Comparison of ENCODE assay signal across 13 mouse cellular contexts in the genomic region with DNA sequence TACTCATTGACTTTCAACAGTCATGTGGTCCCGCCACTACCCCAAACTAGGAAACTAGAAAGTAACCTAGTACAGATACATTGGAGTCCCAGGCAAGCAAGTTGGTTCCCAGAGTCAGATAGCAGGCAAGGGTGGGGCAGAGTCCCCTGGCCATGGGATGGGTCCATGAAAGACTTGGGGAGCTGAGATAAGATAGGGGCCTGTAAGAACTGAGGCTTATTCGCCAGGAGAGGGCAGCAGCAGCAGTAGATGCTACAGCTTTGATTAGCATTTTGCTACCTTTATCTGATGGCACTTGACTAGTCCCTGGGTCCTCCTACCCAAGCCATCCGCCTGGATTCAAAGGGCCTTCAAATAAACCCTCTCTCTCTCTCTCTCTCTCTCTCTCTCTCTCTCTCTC. TPM values are rescaled to one million over a fixed set of nuclear protein-coding genes. Genes with fewer than 3 reads are reported as not detected.
DNase-seq lines count a peak whose midpoint lies in the region; ATAC-seq and TF ChIP-seq lines count a peak whose summit lies in the region.
"Had no signal": no experiment of that assay in that cellular context is flagged by ENCODE, and none has a peak within 500 bp of the region (broad histone marks: within the 10 kb centered on the region; RNA-seq: fewer than 3 reads in every experiment).

No protein-coding gene starts in this region.

- DNase-seq in lung, postnatal 0 days (ENCODE audit: low spot score) = no peak
- no peak for DNase-seq in lung, postnatal 4 days
- peak; percentile 28 to 41 for DNase-seq in thymus, postnatal 36 days
- no peak for DNase-seq in kidney, adult 18-20 months
- no peak for DNase-seq in adrenal gland, postnatal 4 days (ENCODE audit: low spot score in 2 of 2)

- ATAC-seq in lung, postnatal 0 days = no peak
- ATAC-seq in liver, embryonic 16.5 days (ENCODE audit: low read depth) = peak; percentile 94
- ATAC-seq: activated CD4-positive, CD25-positive, alpha-beta regulatory T cell, adult 4 months; forebrain, embryonic 13.5 days had no signal

- no peaks in the 10 kb centered on the region for H3K9me3 ChIP-seq in lung, postnatal 0 days (ENCODE audit: low read length)
- no peaks in the 10 kb centered on the region for H3K9me3 ChIP-seq in liver, embryonic 16.5 days (replicated peaks; ENCODE audit: control insufficient read depth, low read length)
- H3K9me3 ChIP-seq: forebrain, embryonic 13.5 days; G1E had no signal

- no peaks in the 10 kb centered on the region for H3K36me3 ChIP-seq in lung, postnatal 0 days (ENCODE audit: insufficient read depth, low read length)
- H3K36me3 ChIP-seq in liver, embryonic 16.5 days (ENCODE audit: control insufficient read depth, insufficient read depth) = no peaks in the 10 kb centered on the region
- H3K36me3 ChIP-seq: G1E; limb, embryonic 12.5 days had no signal

- WGBS in lung, postnatal 0 days = 62% methylated on average over 3 of the region's 3 CpGs
- 32% methylated on average over 3 of the region's 3 CpGs for WGBS in liver, embryonic 16.5 days (ENCODE audit: insufficient replicate concordance)

- TF ChIP-seq EP300 in lung, postnatal 0 days (IDR thresholded peaks at IDR 0.05) = no peak

- peak; percentile 18; the same call in 1 of the 2 replicates for TF ChIP-seq CTCF in lung, postnatal 0 days (IDR thresholded peaks at IDR 0.05)
- no peak for TF ChIP-seq CTCF in bone marrow macrophage, adult 2 months (IDR thresholded peaks at IDR 0.05; ENCODE audit: low read depth, low read length)

- H3K27me3 ChIP-seq in lung, postnatal 0 days (replicated peaks; ENCODE audit: insufficient read depth, low read length) = no peaks in the 10 kb centered on the region
- H3K27me3 ChIP-seq in liver, embryonic 16.5 days (ENCODE audit: control insufficient read depth, insufficient read depth, low read depth, low read length) = no peaks in the 10 kb centered on the region
- H3K27me3 ChIP-seq: forebrain, embryonic 13.5 days; limb, embryonic 12.5 days had no signal

- TF ChIP-seq POLR2A in bone marrow macrophage, adult 2 months (IDR thresholded peaks at IDR 0.05; ENCODE audit: borderline replicate concordance, low read depth, low read length) = no peak

- H3K4me2 ChIP-seq in lung, postnatal 0 days (replicated peaks; ENCODE audit: low read depth, low read length) = no peak overlapping the region
- H3K4me2 ChIP-seq in liver, embryonic 16.5 days (ENCODE audit: low read depth, low read length) = 0 out of 2 replicates have a peak overlapping the region, but pooled peaks have one; percentile 7
- H3K4me2 ChIP-seq: forebrain, embryonic 13.5 days; limb, embryonic 12.5 days had no signal

- H3K27ac ChIP-seq in lung, postnatal 0 days (ENCODE audit: low read length) = no peak overlapping the region
- H3K27ac ChIP-seq in bone marrow macrophage, adult 2 months (ENCODE audit: insufficient read depth, low read depth, low read length) = peak overlapping the region; percentile 98
- no peak overlapping the region; the same call in 1 of the 2 replicates for H3K27ac ChIP-seq in liver, embryonic 16.5 days (ENCODE audit: low read length)
- H3K27ac ChIP-seq: forebrain, embryonic 13.5 days; limb, embryonic 12.5 days had no signal

- no peak overlapping the region for H3K9ac ChIP-seq in lung, postnatal 0 days (replicated peaks; ENCODE audit: low read depth)
- no peak overlapping the region for H3K9ac ChIP-seq in liver, embryonic 16.5 days (ENCODE audit: low read depth, low read length)
- H3K9ac ChIP-seq: forebrain, embryonic 13.5 days; limb, embryonic 12.5 days had no signal

- H3K4me3 ChIP-seq in lung, postnatal 0 days (ENCODE audit: low read depth, low read length) = no peak overlapping the region
- H3K4me3 ChIP-seq in bone marrow macrophage, adult 2 months (ENCODE audit: insufficient read depth, low read length) = no peak overlapping the region
- H3K4me3 ChIP-seq in liver, embryonic 16.5 days (ENCODE audit: low read depth, low read length) = no peak overlapping the region
- H3K4me3 ChIP-seq: forebrain, embryonic 13.5 days; limb, embryonic 12.5 days had no signal

- no peaks in the 10 kb centered on the region for H3K4me1 ChIP-seq in lung, postnatal 0 days (ENCODE audit: insufficient read depth, low read depth, low read length)
- H3K4me1 ChIP-seq in bone marrow macrophage, adult 2 months (ENCODE audit: control insufficient read depth, insufficient read depth, low read length) = peaks cover 51% of the 10 kb centered on the region
- peaks cover 17% of the 10 kb centered on the region for H3K4me1 ChIP-seq in liver, embryonic 16.5 days (ENCODE audit: control insufficient read depth, low read depth, low read length)
- H3K4me1 ChIP-seq: forebrain, embryonic 13.5 days had no signal

RNA-seq across cellular contexts. Expression of a gene that starts 5.2 kb away (rescaled TPM):
- 0.58 TPM in 2 replicates for polyA plus RNA-seq in lung, postnatal 0 days (2015; fragmentation: Nextera tagmentation; extraction: Ambion mirVana)
- 95.2 and 101 TPM in 2 replicates for polyA plus RNA-seq in bone marrow macrophage, adult 2 months (2012; ENCODE audit: insufficient read depth, insufficient read length, missing spikeins)
- polyA plus RNA-seq in liver, embryonic 16.5 days (2015; fragmentation: Nextera tagmentation; extraction: Ambion mirVana) = 1.8 and 2.4 TPM in 2 replicates
- total RNA-seq in adrenal gland, postnatal 4 days (2021) = 1 to 10 TPM; 1.2 to 2.5 TPM

RNA-seq across cellular contexts. Expression of a gene that starts 29.5 kb away (rescaled TPM):
- not detected in 2 replicates for polyA plus RNA-seq in lung, postnatal 0 days (2015; fragmentation: Nextera tagmentation; extraction: Ambion mirVana)
- polyA plus RNA-seq in bone marrow macrophage, adult 2 months (2012; ENCODE audit: insufficient read depth, insufficient read length, missing spikeins) = not detected in 2 replicates
- not detected in 2 replicates for polyA plus RNA-seq in liver, embryonic 16.5 days (2015; fragmentation: Nextera tagmentation; extraction: Ambion mirVana)
- not detected for total RNA-seq in adrenal gland, postnatal 4 days (2021)
- total RNA-seq: G1E had no signal
- polyA plus RNA-seq: G1E; heart, postnatal 0 days; limb, embryonic 12.5 days; stomach, embryonic 14.5 days had no signal

Comparison
In these comparisons a context has a peak if more than half of its experiments do, and no peak if none do; other contexts are left out.
1. DNase-seq: peak in thymus, postnatal 36 days (2 of 2); none in lung, postnatal 0 days (single experiment), lung, postnatal 4 days (0 of 2), kidney, adult 18-20 months (single experiment) and adrenal gland, postnatal 4 days (0 of 2).
2. RNA of a gene that starts 5.2 kb away (polyA plus RNA-seq): 95.2 to 101 TPM in bone marrow macrophage, adult 2 months; 1.8 to 2.4 TPM in liver, embryonic 16.5 days and 0.58 TPM in lung, postnatal 0 days; every median in the first group is over 10 times any median in the second.